Mouse (Mus musculus) erythroblast, embryonic 14.5 days (primary cell): ENCODE measurements around the gene Dlg2.

Experiments
- GATA1 ChIP-seq: IDR thresholded peaks from 2 replicates; pipeline ENCODE4 v1.6.1; 2012; ENCODE audit warnings: low read length, inconsistent platforms, mixed read lengths
- TAL1 ChIP-seq: IDR thresholded peaks from 3 replicates; pipeline ENCODE4 v1.6.1; 2012; ENCODE audit warnings: low read length, inconsistent platforms, mixed read lengths

DNA sequence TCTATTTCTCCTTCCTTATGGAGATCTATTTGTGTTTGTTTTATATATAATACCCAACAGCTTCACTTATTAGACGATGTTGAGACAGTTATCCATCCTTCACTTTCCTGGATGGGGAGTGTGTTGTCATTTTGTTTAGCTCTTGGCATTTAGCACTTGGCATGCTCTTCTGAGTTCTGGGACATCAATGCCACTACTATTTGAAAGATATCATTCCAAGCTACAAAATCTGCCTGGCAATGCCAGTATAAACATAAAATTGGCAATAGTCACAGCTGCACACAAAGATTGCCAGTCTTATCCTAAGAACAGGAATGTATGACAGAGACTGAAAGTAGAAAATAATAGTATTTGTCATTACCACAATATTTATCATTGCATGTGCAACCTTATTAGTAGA is 735.8 kb downstream of the Dlg2 start:
- TF ChIP-seq GATA1 (no peak), TAL1 (no peak)
